Mouse (Mus musculus) ES-E14 (cell line): ENCODE results near the gene Fbxo6. TPM values are rescaled to one million over a fixed set of nuclear protein-coding genes. Genes with fewer than 3 reads are reported as not detected.

ENCODE experiments used
- DNase-seq: peaks from one replicate; pipeline ENCODE4 v3.0.0-alpha.2; 2013; ENCODE audit warnings: low read depth, low spot score
- H3K27ac ChIP-seq: 2 replicates; pipeline ENCODE4 v1.5.1; 2012; ENCODE audit warnings: low read depth, mild to moderate bottlenecking, low read length, moderate library complexity, mixed read lengths; ENCODE audit not compliant: poor library complexity, insufficient read depth, severe bottlenecking
- H3K36me3 ChIP-seq: 2 replicates; pipeline ENCODE4 v1.6.1; 2012; ENCODE audit warnings: mild to moderate bottlenecking, low read length, moderate library complexity, mixed read lengths; ENCODE audit not compliant: control insufficient read depth, poor library complexity, insufficient read depth, severe bottlenecking
- H3K4me1 ChIP-seq, 2 experiments: fragments of 150-350 bp in 1 of 2; sonication (generic) in 1 of 2; 2 replicates each; pipeline ENCODE4 v1.6.1; 2012; ENCODE audit warnings: low read length in 2 of 2, mild to moderate bottlenecking in 1 of 2, mixed read lengths in 1 of 2; ENCODE audit not compliant: control insufficient read depth in 2 of 2, insufficient read depth in 2 of 2, poor library complexity in 1 of 2
- H3K4me3 ChIP-seq, 2 experiments: fragments of 150-350 bp in 1 of 2; sonication (generic) in 1 of 2; 2 replicates each; pipeline ENCODE4 v1.5.1; 2012; ENCODE audit warnings: low read length in 2 of 2, low read depth in 1 of 2, mild to moderate bottlenecking in 1 of 2, mixed read lengths in 1 of 2; ENCODE audit not compliant: insufficient read depth in 1 of 2, poor library complexity in 1 of 2, severe bottlenecking in 1 of 2
- H3K9ac ChIP-seq: 2 replicates; pipeline ENCODE4 v1.6.1; 2012; ENCODE audit warnings: low read depth, mild to moderate bottlenecking, low read length, mixed read lengths; ENCODE audit not compliant: poor library complexity, insufficient read depth, severe bottlenecking
- H3K9me3 ChIP-seq: fragments of 150-350 bp; sonication (generic); 2 replicates; pipeline ENCODE4 v1.6.1; 2012; ENCODE audit warnings: low read depth, mild to moderate bottlenecking, low read length; ENCODE audit not compliant: control insufficient read depth, insufficient read depth
- CHD2 ChIP-seq: IDR thresholded peaks from 2 replicates; pipeline ENCODE4 v1.6.1; 2014; ENCODE audit warnings: mild to moderate bottlenecking, low read depth, low read length, inconsistent platforms
- HCFC1 ChIP-seq: IDR thresholded peaks from 2 replicates; pipeline ENCODE4 v1.6.1; 2012; ENCODE audit warnings: low read length, inconsistent platforms, borderline replicate concordance; ENCODE audit not compliant: insufficient read depth
- MAFK ChIP-seq: IDR thresholded peaks from 2 replicates; pipeline ENCODE4 v1.6.1; 2014; ENCODE audit warnings: mild to moderate bottlenecking, low read depth, low read length, inconsistent platforms; ENCODE audit not compliant: insufficient read depth
- ZC3H11A ChIP-seq: IDR thresholded peaks from 2 replicates; pipeline ENCODE4 v1.6.1; 2012; ENCODE audit warnings: low read depth, mild to moderate bottlenecking, inconsistent platforms, low read length, borderline replicate concordance
- ZNF384 ChIP-seq: IDR thresholded peaks from 2 replicates; pipeline ENCODE4 v1.6.1; 2012; ENCODE audit warnings: low read depth, low read length, inconsistent platforms
- in situ Hi-C, 2 experiments: fragments of 600-800 bp; cut with MboI; formaldehyde crosslinking; loops; one replicate each; pipeline ENCODE4 v1.15.1; 2025; ENCODE audit warnings: low sequenced_read_pairs in 2 of 2, inconsistent platforms in 1 of 2; ENCODE audit not compliant: unreplicated experiment in 2 of 2
- total RNA-seq: library from RNA; depleted of rRNA; stranded (reverse); fragments of 300-350 nt; gene quantifications from 2 replicates; pipeline ENCODE4 v1.2.3, GENCODE M21; 2012

The Fbxo6 gene
- total RNA-seq, 1 experiment: 43.8 TPM

- Histone ChIP-seq H3K4me1 (peaks cover 8 to 28% of the 10 kb centered on the region in 2 experiments; a peak in 2 of 4 replicates), H3K36me3 (peaks cover 11% of the 10 kb centered on the region), H3K9ac (peak overlapping the region; percentile 20; the same call in 1 of the 2 replicates), H3K9me3 (no peaks in the 10 kb centered on the region), H3K27ac (no peak overlapping the region), H3K4me3 (peak overlapping the region; percentile 82 to 95)
- no peak for DNase-seq
- TF ChIP-seq ZNF384: no peak
- no peak for TF ChIP-seq CHD2
- no peak for TF ChIP-seq ZC3H11A
- TF ChIP-seq MAFK: no peak
- TF ChIP-seq HCFC1: no peak
- in situ Hi-C loops: no loop called here
Observed at GRCm38 (mm10) chr4:148158436-148159348, 6.8 kb upstream of the Fbxo6 start.

GRCm38 (mm10) chr4:148154982-148155381 is 3.0 kb upstream of the Fbxo6 start:
- in situ Hi-C loops: no loop called here
- no peak overlapping the region for H3K4me3 ChIP-seq
- H3K4me1 ChIP-seq: peaks cover 12 to 32% of the 10 kb centered on the region in 2 experiments
- H3K9ac ChIP-seq: no peak overlapping the region
- no peak overlapping the region; the same call in 1 of the 2 replicates for H3K27ac ChIP-seq
- TF ChIP-seq ZNF384 (no peak), CHD2 (no peak), HCFC1 (no peak), MAFK (no peak), ZC3H11A (no peak)
- no peak for DNase-seq
- peaks cover 13% of the 10 kb centered on the region for H3K36me3 ChIP-seq
- no peaks in the 10 kb centered on the region for H3K9me3 ChIP-seq

GRCm38 (mm10) chr4:148154006-148154405 is 2.1 kb upstream of the Fbxo6 start:
- Histone ChIP-seq H3K9me3 (no peaks in the 10 kb centered on the region), H3K27ac (no peak overlapping the region; the same call in 1 of the 2 replicates), H3K4me1 (peaks cover 12 to 34% of the 10 kb centered on the region in 2 experiments), H3K9ac (no peak overlapping the region), H3K36me3 (peaks cover 13% of the 10 kb centered on the region), H3K4me3 (no peak overlapping the region)
- no peak for DNase-seq
- in situ Hi-C loops: no loop called here
- TF ChIP-seq CHD2: 0 out of 2 replicates have a peak, but pooled peaks have one; percentile 21
- no peak for TF ChIP-seq HCFC1

- Histone ChIP-seq H3K4me1 (peaks cover 12 to 29% of the 10 kb centered on the region in 2 experiments), H3K9me3 (no peaks in the 10 kb centered on the region), H3K36me3 (peaks cover 16% of the 10 kb centered on the region), H3K27ac (peak overlapping the region; percentile 47; the same call in 1 of the 2 replicates), H3K9ac (no peak overlapping the region), H3K4me3 (no peak overlapping the region)
- in situ Hi-C loops: no loop called here
- DNase-seq: no peak
- no peak for TF ChIP-seq MAFK
- no peak for TF ChIP-seq ZNF384
Observed at GRCm38 (mm10) chr4:148152547-148152946, 607 bp upstream of the Fbxo6 start.
